Mouse (Mus musculus) heart, adult 18-20 months (tissue): ENCODE measurements at regions not wholly inside any gene's neighbourhood (a gene's known extent, or its start where the extent isn't known, plus 50 kb on each side); places are given as distances from the start of the nearest gene placed in this dataset.

Experiments used
- DNase-seq, 2 experiments: peaks; one replicate each; pipeline ENCODE4 v3.0.0; 2021 to 2022; ENCODE audit warnings: mixed read lengths in 1 of 2

DNA sequence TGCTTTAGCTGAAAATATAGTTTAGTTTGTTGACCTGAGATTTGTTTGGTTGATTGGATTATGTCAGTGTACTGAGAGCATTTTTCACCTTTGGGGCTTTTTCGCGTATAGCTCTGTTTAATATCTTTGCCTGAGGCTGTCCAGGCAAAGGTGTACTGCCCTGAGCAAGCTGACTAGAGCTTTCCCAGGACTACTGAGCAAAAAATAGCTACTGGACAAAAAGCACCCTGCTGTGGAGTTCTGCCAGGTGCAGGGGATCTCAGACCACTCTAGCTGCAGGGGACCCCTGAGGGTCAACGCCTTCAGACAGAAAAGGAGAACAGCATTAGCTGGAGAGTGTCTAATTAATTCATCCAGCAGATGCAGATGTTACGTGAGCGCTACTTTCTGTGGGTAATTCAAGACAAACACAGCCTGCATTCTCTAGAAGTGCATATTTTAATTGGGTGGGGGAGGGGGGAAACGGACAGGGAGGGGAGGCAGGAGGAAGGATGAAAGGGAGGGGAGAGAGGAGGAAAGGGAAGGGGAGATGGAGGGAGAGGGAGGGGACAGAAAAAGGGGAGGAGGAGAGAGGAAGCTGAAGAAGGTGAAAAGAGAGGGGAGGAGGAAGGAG, 61.7 kb downstream of the Thnsl1 start:
- DNase-seq = no peak

DNA sequence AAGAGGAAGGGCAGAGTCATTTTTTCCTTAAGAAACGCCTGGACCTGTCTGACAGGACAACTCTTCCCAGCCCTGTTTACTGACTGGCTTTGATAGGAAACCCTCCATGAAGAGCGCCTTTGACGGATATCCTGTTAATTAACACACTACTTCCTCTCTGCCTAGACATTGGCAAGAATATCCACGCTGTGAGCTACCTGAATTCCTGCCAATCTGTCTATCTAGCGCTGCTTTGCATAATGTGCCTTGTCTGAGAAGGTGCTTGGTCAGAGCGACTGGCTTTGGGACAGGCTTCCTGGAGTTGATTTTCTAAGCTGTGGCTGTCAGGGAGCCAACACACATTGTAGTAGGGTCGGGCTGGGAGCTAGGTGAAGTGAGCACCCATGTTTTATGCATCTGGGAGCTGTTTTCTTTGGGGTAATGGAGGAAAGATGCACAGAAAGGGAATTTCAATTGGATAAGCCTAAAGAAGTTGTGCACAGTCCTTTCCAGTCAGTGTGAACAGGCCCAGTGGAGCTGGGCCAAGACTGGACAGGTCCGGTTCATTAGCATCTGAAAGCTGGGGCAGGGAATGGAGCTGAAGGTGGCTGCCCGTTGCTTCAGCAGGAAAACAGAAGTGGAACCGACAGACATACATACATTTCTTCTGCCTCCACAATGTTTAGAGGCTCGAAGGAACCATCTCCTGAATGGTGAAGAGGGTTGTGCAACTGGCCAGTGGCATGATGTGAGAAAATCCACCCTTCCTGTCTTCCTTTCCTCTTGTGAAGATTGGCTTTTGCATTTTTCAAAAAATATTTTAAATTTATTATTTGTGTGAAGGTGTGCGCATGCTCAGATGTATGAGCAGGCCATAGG, 64.7 kb downstream of the Thnsl1 start:
- DNase-seq = peak; percentile 9 to 18

DNA sequence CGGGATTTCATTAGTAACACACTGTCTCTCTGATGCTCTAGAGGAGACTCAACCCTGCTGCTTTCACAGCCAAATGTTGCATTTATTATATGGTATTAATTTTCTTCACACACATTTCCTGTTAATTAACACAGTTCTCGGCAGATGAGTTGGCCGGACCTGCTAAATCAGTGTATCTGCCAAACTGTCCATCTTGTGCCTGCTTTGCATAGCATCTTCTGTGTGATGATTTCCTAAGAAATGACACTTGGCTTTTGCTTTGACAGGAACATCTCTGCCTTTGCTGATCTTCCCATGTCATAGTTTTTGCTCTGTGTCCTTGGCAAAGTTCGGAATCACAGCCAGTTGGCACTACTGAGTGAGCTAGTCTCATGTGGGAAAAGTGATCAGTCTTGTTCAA, 67.9 kb downstream of the Thnsl1 start:
- DNase-seq = no peak

DNA sequence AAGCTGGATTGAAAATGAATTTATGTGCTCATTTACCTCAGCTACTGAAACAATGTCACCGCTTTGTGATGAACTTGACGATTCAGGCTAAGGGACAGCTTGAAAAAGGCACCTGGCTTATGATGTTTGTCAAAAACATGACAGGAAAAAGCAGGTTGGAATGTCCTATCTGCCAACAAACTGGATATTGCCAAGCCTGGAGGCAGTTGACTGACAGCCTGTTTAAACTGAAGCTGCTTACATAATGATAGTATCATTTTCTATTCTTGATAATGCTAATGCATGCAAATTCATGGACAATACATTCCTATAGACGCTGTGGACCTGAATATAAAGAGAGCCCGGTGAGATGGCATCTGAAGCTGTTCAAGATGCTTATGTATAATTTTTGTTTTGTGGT, 69.8 kb downstream of the Thnsl1 start:
- DNase-seq = no peak

DNA sequence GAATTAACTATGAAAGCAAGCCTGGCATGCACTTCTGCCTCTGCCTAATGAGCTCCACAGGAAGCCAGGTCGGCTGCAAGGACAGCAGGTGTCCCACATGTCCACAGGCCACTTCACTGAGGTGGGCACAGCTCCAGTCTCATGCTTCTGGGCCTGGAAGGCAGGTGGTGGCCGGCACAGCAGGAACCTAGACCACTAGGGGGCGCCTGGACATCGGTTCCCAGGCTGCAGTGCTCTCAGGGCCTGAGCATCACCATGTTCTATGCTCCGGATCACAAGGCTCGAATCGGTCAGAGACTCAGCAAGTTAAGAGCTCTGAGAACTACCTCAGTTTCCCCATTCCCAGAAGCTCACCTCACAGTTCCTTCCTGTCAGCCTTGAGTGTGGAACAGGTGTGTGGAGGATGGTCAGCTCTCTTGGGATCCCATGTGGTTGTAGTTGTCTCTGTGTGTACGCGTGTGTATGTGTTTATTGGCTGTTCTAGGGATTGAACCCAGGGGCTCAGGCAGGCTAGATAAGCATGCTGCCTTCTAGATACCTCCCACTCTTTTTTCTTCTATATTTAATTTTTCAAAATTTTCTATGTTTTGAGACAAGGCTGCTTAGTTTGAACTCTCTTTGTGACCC, 75.4 kb downstream of the Thnsl1 start:
- peak; percentile 58 to 77 for DNase-seq

DNA sequence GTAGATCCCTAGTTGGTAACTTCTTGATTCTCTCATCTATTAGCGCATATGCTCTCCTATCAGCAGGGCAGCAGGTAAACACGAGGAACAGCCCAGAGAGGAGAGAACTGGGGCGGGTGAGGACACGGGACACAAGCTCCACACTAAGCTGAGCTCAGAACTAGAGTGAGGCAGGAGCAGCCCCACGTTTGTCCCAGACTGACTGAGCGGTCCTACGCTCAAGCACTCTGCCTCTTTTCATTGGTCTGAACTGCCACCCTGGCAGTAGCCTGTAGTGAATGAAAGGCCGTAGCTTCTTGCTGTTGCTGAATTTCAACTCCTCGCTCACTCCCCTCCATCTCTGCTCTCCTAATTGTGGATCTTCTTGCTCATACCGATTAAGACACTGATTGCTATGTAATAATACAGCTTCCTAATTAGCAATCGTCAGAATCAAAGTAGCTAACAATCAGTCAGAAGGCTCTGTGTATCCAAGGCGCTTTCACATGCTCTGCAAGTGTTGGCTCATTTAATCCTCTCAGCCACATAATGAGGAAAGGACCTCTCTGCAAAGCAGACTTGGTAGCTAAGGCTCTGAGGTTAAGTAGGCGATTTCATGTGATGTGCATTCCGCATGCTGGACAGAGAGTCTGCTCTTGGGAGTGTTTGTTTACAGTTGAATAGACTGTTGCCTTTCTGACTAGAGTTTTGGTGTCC, 77.1 kb downstream of the Thnsl1 start:
- no peak for DNase-seq

DNA sequence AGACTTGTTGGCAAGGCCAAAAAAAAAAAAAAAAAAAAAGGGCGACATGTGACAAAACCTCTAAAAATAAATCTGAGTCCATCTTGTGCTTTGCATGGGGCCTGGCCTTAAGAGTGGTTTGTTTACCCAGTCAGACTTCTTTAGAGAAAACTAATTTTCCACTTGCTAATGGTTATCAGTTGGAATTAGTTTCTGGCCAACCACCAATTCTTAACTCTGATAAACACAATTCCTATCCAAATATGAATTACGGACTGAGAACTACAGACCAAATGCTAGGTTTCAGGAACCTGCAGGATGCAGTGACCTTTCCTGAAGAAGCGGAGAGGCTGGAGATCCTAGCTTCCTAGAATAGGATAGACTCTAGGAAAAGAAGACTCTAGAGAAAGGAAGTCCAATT, 79.4 kb downstream of the Thnsl1 start:
- no peak for DNase-seq

DNA sequence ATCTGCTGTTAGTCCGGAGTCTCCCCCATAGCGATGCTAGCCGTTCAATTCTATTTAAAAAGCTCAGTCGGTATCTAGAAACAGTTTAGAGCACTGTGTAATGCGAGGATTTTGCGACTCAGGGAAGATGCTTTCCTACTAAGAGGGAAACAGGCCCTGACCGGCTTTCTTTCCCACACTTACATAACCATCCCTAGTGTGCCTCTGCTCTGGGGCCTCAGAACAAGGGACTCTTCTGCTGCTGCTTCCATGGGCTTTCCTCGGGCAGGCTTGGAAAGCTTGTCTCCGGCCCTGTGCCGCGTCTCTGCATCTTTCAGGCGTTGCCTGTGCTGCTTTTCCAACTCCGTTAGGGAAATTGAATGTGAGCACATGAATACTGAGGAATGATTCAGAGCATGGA, 79.6 kb upstream of the Gpr158 start:
- DNase-seq = no peak

DNA sequence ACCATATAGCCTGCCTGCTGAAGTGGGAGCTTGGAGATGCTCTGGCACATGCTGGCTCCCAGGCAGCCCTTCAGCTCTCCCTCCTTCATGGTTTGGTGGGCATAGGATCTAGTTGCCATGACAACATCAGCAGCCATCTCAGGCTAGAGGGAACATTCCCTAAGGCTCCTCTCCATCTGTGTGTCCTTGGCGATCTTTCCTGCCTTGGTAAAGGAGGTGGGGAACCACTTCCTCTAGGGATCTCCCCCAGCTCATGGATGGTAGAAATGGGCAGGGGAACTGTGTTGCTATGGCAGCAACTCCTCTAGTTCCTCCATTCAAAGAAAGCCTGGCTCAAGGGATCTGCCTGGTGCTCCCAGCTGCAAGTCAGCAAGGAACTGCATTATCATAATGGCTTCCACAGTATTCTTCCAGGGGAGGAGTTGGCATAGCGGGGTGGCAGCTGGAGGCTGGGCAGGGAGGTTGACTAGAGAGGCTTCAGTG, 74.6 kb upstream of the Gpr158 start:
- DNase-seq = no peak

DNA sequence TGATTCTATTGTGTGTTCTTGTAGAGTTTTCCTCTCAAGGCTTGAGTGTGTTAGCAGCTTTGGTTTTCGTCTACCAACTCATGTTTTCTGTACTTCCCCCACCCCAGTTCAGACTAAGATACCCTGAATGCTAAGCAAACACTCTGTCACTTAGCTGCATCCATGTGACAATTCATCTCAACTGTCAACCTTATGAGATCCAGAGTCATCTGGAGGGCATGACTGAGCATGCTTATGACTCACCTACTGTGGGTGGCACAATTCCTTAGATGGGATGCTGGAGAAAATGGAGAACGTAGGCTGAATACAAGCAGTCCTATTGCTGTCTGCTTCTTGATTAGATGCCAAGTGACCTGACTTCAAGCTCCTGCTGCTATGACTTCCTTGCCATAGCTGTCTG, 73.3 kb upstream of the Gpr158 start:
- DNase-seq = no peak

DNA sequence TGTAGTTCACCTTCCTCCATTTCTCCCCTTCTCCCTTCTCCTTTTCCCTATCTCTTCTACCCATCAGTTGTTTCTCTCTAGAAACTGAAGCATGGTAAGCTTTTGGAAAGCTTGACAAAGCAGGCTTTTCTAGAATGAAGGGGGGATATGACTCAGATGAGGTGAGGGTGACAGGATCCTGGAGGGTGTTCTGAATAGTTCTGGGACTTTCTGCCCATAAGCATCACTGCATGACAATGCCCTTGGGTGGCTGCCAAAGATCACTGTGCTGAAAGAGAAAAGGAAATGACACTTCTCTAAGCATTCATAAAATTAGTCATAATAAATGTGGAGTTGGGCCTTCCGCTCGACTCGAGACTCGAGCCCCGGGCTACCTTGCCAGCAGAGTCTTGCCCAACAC, 67.7 kb upstream of the Gpr158 start:
- DNase-seq = no peak
